Mouse (Mus musculus) lung, adult 2 months (tissue): ENCODE results near the gene Fdxacb1.

Source experiments
- CTCF ChIP-seq: fragments of 200-500 bp; IDR thresholded peaks from 2 replicates; pipeline ENCODE4 v1.5.1; 2011; ENCODE audit warnings: mild to moderate bottlenecking, low read length, control low read depth; ENCODE audit not compliant: insufficient read depth
- POLR2A ChIP-seq: fragments of 200-500 bp; IDR thresholded peaks from 2 replicates; pipeline ENCODE4 v1.6.1; 2011; ENCODE audit warnings: low read depth, mild to moderate bottlenecking, control low read depth, low read length, borderline replicate concordance; ENCODE audit errors: extremely low read depth

DNA sequence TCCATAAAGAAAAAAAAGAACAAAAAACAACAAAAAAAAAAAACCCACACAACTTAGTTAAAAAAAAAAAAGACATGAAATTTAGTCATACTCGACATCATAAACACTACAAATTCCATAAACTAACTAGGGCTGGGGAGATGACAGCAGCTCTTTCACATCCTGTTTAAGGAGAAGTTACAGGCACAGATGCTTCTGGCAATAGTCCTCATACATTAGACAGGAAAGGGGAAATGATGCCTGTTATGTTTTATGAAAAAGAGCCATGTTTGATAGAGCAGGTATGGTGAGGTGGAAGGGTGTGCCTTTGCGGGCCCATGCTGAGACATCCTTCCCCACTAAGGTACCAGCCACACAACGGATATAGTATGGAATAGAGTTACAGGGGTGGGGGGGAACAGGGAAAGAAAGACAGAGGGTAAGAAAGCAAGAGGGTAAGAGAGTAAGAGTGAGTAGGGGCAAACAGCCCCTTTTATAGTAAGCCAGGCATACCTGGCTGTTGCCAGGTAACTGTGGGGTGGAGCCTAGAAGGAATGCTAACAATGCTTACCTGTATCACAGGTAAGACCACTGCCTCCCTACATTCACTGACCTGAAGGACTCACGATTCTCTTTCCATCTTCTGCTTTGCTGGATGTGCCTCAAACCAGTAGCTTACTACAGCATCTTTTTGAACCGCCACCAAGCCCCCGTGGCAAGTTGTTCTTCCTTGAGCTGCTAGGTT is 6.4 kb upstream of the Fdxacb1 start:
- TF ChIP-seq CTCF = no peak
- TF ChIP-seq POLR2A = no peak
